Comparison of ENCODE assay signal across 11 mouse cellular contexts in the genomic region with DNA sequence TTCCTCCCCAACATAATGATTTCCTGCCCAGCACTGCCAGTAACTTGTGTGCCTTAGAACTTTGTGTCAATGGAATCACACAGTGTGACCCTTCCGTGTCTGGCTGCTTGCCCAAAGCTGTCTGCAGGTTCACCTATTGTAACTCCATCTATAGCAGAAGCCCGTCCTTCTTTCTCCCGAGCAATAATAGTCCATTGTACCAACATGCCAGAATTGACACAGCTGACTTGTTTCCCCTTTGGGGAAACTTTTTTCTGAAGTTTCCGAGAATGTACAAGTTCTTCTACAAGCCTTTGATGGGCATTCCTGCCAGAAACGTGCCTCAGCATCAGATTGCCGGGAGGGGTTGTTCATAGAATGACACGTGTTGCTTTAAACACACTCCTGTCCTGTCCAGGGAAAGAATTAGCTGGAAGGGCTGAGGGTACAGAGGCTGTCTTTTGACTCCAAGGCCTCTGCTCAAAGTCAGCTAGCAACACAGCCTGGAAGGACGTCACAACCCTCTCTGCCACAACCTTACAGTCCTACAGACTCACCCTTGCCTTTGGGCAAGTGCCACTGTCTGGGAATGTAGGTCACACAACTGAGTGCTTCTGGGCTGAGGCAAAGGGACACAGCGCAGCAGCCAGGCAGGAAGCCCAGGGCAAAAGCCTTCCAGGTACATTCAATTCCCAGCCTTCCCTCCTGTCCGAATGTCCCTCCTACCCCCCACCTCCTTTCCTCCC.
A peak's percentile ranks its signal among the peaks of the same experiment; 100 is the strongest.
DNase-seq lines count a peak whose midpoint lies in the region; ATAC-seq and TF ChIP-seq lines count a peak whose summit lies in the region.
"Had no signal": no experiment of that assay in that cellular context is flagged by ENCODE, and none has a peak within 500 bp of the region (broad histone marks: within the 10 kb centered on the region; RNA-seq: fewer than 3 reads in every experiment).

No protein-coding gene starts in this region.

- H3K4me3 ChIP-seq in kidney, embryonic 14.5 days (ENCODE audit: low read length) = no peak overlapping the region
- H3K4me3 ChIP-seq in embryonic facial prominence, embryonic 14.5 days (ENCODE audit: low read depth, low read length) = no peak overlapping the region
- H3K4me3 ChIP-seq in kidney, postnatal 0 days (replicated peaks; ENCODE audit: low read depth, low read length) = no peak overlapping the region
- H3K4me3 ChIP-seq: limb, embryonic 12.5 days had no signal

- ATAC-seq in kidney, embryonic 14.5 days (ENCODE audit: low FRiP score, low TSS enrichment) = no peak
- peak; percentile 31; the same call in 1 of the 2 replicates for ATAC-seq in embryonic facial prominence, embryonic 14.5 days (ENCODE audit: low read depth)
- no peak; the same call in 1 of the 2 replicates for ATAC-seq in kidney, postnatal 0 days (replicated peaks; ENCODE audit: low FRiP score, low read depth)
- ATAC-seq: intestine, postnatal 0 days had no signal

- no peaks in the 10 kb centered on the region for H3K9me3 ChIP-seq in kidney, embryonic 14.5 days (ENCODE audit: control insufficient read depth, low read length)
- no peaks in the 10 kb centered on the region for H3K9me3 ChIP-seq in embryonic facial prominence, embryonic 14.5 days (ENCODE audit: control insufficient read depth, low read length)
- no peaks in the 10 kb centered on the region for H3K9me3 ChIP-seq in kidney, postnatal 0 days (replicated peaks; ENCODE audit: low read length)
- H3K9me3 ChIP-seq: limb, embryonic 12.5 days had no signal

- no peaks in the 10 kb centered on the region for H3K27me3 ChIP-seq in kidney, embryonic 14.5 days (ENCODE audit: control insufficient read depth, insufficient read depth, low read length)
- no peaks in the 10 kb centered on the region for H3K27me3 ChIP-seq in embryonic facial prominence, embryonic 14.5 days (replicated peaks; ENCODE audit: control insufficient read depth, insufficient read depth, low read length)
- no peaks in the 10 kb centered on the region for H3K27me3 ChIP-seq in kidney, postnatal 0 days (ENCODE audit: insufficient read depth, low read length)

- H3K9ac ChIP-seq in kidney, embryonic 14.5 days (ENCODE audit: low read depth, low read length) = no peak overlapping the region
- H3K9ac ChIP-seq in embryonic facial prominence, embryonic 14.5 days (ENCODE audit: low read depth, low read length) = no peak overlapping the region
- no peak overlapping the region for H3K9ac ChIP-seq in kidney, postnatal 0 days (ENCODE audit: low read depth, low read length)
- H3K9ac ChIP-seq: limb, embryonic 12.5 days had no signal

- peak; percentile 71 for DNase-seq in kidney, adult 11 months
- peak; percentile 77 for DNase-seq in embryonic facial prominence, embryonic 14.5 days (ENCODE audit: low spot score)
- DNase-seq in heart, adult 9 months (ENCODE audit: low spot score in 2 of 2) = peak; percentile 40 to 59
- peak; percentile 21 for DNase-seq in kidney, postnatal 0 days (ENCODE audit: low spot score)
- no peak for DNase-seq in embryo, embryonic 10 days (ENCODE audit: low spot score)
- DNase-seq in spleen, postnatal 4 days (ENCODE audit: low spot score in 2 of 2) = no peak
- DNase-seq in layer of hippocampus, postnatal 10 days (ENCODE audit: low spot score in 2 of 2) = no peak
- DNase-seq: lung, postnatal 14 days had no signal

- TF ChIP-seq CTCF in kidney, postnatal 0 days (IDR thresholded peaks at IDR 0.05; ENCODE audit: low read depth) = no peak

- no peaks in the 10 kb centered on the region for H3K36me3 ChIP-seq in kidney, embryonic 14.5 days (ENCODE audit: control insufficient read depth, insufficient read depth, low read length)
- H3K36me3 ChIP-seq in embryonic facial prominence, embryonic 14.5 days (ENCODE audit: control insufficient read depth, insufficient read depth, low read length) = no peaks in the 10 kb centered on the region
- H3K36me3 ChIP-seq in kidney, postnatal 0 days (ENCODE audit: insufficient read depth, low read length) = no peaks in the 10 kb centered on the region
- H3K36me3 ChIP-seq: limb, embryonic 12.5 days had no signal

- no peak overlapping the region; the same call in 1 of the 2 replicates for H3K27ac ChIP-seq in kidney, embryonic 14.5 days (ENCODE audit: low read depth, low read length)
- H3K27ac ChIP-seq in embryonic facial prominence, embryonic 14.5 days (replicated peaks; ENCODE audit: low read depth, low read length) = no peak overlapping the region
- H3K27ac ChIP-seq in kidney, postnatal 0 days = no peak overlapping the region
- H3K27ac ChIP-seq: limb, embryonic 12.5 days had no signal

- H3K4me2 ChIP-seq in kidney, embryonic 14.5 days (replicated peaks; ENCODE audit: low read depth, low read length) = no peak overlapping the region
- no peak overlapping the region for H3K4me2 ChIP-seq in embryonic facial prominence, embryonic 14.5 days (ENCODE audit: low read depth, low read length)
- H3K4me2 ChIP-seq in kidney, postnatal 0 days (ENCODE audit: low read length) = no peak overlapping the region
- H3K4me2 ChIP-seq: limb, embryonic 12.5 days had no signal

- WGBS in kidney, embryonic 14.5 days = 51% methylated on average over 10 of the region's 10 CpGs
- 35% methylated on average over 9 of the region's 10 CpGs for WGBS in embryonic facial prominence, embryonic 14.5 days
- 48% methylated on average over 10 of the region's 10 CpGs for WGBS in kidney, postnatal 0 days

- 0 out of 2 replicates have a peak, but pooled peaks cover 5% of the 10 kb centered on the region for H3K4me1 ChIP-seq in kidney, embryonic 14.5 days (ENCODE audit: control insufficient read depth, insufficient read depth, low read length)
- H3K4me1 ChIP-seq in embryonic facial prominence, embryonic 14.5 days (ENCODE audit: control insufficient read depth, insufficient read depth, low read length) = peaks cover 7% of the 10 kb centered on the region; the same call in 1 of the 2 replicates
- no peaks in the 10 kb centered on the region for H3K4me1 ChIP-seq in kidney, postnatal 0 days (replicated peaks; ENCODE audit: insufficient read depth, low read length)

Comparison
In these comparisons a context has a peak if more than half of its experiments do, and no peak if none do; other contexts are left out.
1. DNase-seq: peak in kidney, adult 11 months (single experiment), embryonic facial prominence, embryonic 14.5 days (single experiment), heart, adult 9 months (2 of 2) and kidney, postnatal 0 days (single experiment); none in embryo, embryonic 10 days (single experiment), spleen, postnatal 4 days (0 of 2) and layer of hippocampus, postnatal 10 days (0 of 2).